Mouse (Mus musculus): Measurements from ENCODE around the gene H2-Ab1. TPM values are rescaled to one million over a fixed set of nuclear protein-coding genes. Genes with fewer than 3 reads are reported as not detected.

H2-Ab1 gene
- total RNA-seq, 1 experiment from 2014 or later: 931 TPM

Other genes with a start within 250 kb of the H2-Ab1 start
- 10.9 to 15.5 TPM (median 15.1 TPM) in 3 replicates for gene Ring1, start 233.0 kb upstream of the H2-Ab1 start, total RNA-seq (2017)
- 77.7 to 117 TPM (median 111 TPM) in 3 replicates for gene H2-Ke6, start 229.6 kb upstream of the H2-Ab1 start, total RNA-seq (2017)
- gene Slc39a7, start 226.0 kb upstream of the H2-Ab1 start, total RNA-seq (2017): 105 to 116 TPM (median 115 TPM) in 3 replicates
- gene Rxrb, start 225.9 kb upstream of the H2-Ab1 start, total RNA-seq (2017): 34.6 to 41.0 TPM (median 40.7 TPM) in 3 replicates
- gene Col11a2, start 218.3 kb upstream of the H2-Ab1 start, total RNA-seq (2017): 1.5 to 11.2 TPM (median 4.7 TPM) in 3 replicates
- gene H2-Oa, start 165.3 kb upstream of the H2-Ab1 start, total RNA-seq (2017): 7.8 to 18.9 TPM (median 17.6 TPM) in 3 replicates
- 55.9 to 84.5 TPM (median 72.8 TPM) in 3 replicates for gene H2-DMa, start 138.1 kb upstream of the H2-Ab1 start, total RNA-seq (2017)
- gene Brd2, start 135.1 kb upstream of the H2-Ab1 start, total RNA-seq (2017): 374 to 583 TPM (median 393 TPM) in 3 replicates
- 71.7 to 98.5 TPM (median 90.4 TPM) in 3 replicates for gene H2-DMb2, start 114.4 kb upstream of the H2-Ab1 start, total RNA-seq (2017)
- 48.2 to 62.0 TPM (median 61.5 TPM) in 3 replicates for gene H2-DMb1, start 104.6 kb upstream of the H2-Ab1 start, total RNA-seq (2017)
- gene Tap1, start 70.1 kb upstream of the H2-Ab1 start, total RNA-seq (2017): 145 to 195 TPM (median 175 TPM) in 3 replicates
- 119 to 198 TPM (median 134 TPM) in 3 replicates for gene Psmb9, start 69.9 kb upstream of the H2-Ab1 start, total RNA-seq (2017)
- 387 to 472 TPM (median 466 TPM) in 3 replicates for gene Psmb8, start 60.0 kb upstream of the H2-Ab1 start, total RNA-seq (2017)
- 87.6 to 119 TPM (median 96.6 TPM) in 3 replicates for gene Tap2, start 54.2 kb upstream of the H2-Ab1 start, total RNA-seq (2017)
- 59.1 to 84.6 TPM (median 63.2 TPM) in 3 replicates for gene H2-Ob, start 18.8 kb upstream of the H2-Ab1 start, total RNA-seq (2017)
- gene H2-Aa, start 30.1 kb downstream of the H2-Ab1 start, total RNA-seq (2017): 387 to 602 TPM (median 587 TPM) in 3 replicates
- gene H2-Eb1, start 48.2 kb downstream of the H2-Ab1 start, total RNA-seq (2017): 415 to 638 TPM (median 573 TPM) in 3 replicates
- 4.9 to 11.5 TPM (median 8.6 TPM) in 3 replicates for gene H2-Eb2, start 68.0 kb downstream of the H2-Ab1 start, total RNA-seq (2017)
- 0.76 TPM in 1 of 3 replicates, not detected in the others for gene Btnl2, start 97.1 kb downstream of the H2-Ab1 start, total RNA-seq (2017)
- gene Btnl1, start 119.4 kb downstream of the H2-Ab1 start, total RNA-seq (2017): 0.19 TPM in 1 of 3 replicates, not detected in the others
- 2.6 to 4.7 TPM in 2 of 3 replicates, not detected in the other for gene BC051142, start 141.1 kb downstream of the H2-Ab1 start, total RNA-seq (2017)
- gene Btnl4, start 219.6 kb downstream of the H2-Ab1 start, total RNA-seq (2017): not detected in 3 replicates